Mouse (Mus musculus) C2C12 (cell line): ENCODE results near the gene Ccl7.

Experiments used
- CEBPB ChIP-seq: IDR thresholded peaks from one replicate; pipeline ENCODE4 v1.6.1; 2011; ENCODE audit warnings: low read depth, mild to moderate bottlenecking, control low read depth, moderate library complexity
- CTCF ChIP-seq: IDR thresholded peaks from one replicate; pipeline ENCODE4 v1.5.1; 2011; ENCODE audit not compliant: control insufficient read depth, insufficient read depth, insufficient read length

DNA sequence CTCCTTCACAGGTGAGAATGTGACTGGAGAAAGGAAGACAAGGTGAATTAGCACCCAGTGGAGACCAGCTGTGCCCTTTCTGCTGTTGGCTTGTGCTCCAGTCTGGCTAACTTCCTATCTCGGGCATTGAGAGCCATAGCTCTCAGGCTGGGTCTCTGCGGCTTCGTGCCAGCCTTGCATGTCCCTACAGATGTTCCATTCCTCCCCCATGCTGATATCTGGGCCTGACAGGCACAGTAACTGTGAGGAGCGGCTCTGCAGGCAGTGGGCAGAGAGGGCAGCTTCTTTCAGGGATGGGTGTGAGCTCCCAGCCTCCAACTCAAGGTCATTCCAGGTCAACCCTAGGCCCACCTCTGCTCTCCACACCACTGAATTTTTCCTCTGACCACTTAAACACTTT, 46.0 kb upstream of the Ccl7 start:
- TF ChIP-seq CTCF, result no peak
- no peak for TF ChIP-seq CEBPB
